Mouse (Mus musculus) gastrocnemius, postnatal 4 days (tissue): ENCODE results near the gene Kcng3. TPM values are rescaled to one million over a fixed set of nuclear protein-coding genes. Genes with fewer than 3 reads are reported as not detected.
A peak's percentile ranks its signal among the peaks of the same experiment; 100 is the strongest.

Experiments
- DNase-seq, 2 experiments: peaks; one replicate each; pipeline ENCODE4 v3.0.0; 2021 to 2022; ENCODE audit warnings: low spot score in 2 of 2, mixed read lengths in 2 of 2
- total RNA-seq, 2 experiments: library from RNA; stranded (reverse); gene quantifications; 2 replicates each; pipeline ENCODE4 v1.2.3; 2021

The Kcng3 gene
- total RNA-seq, 2 experiments from 2014 or later, result 0.08 TPM; not detected in 1

DNA sequence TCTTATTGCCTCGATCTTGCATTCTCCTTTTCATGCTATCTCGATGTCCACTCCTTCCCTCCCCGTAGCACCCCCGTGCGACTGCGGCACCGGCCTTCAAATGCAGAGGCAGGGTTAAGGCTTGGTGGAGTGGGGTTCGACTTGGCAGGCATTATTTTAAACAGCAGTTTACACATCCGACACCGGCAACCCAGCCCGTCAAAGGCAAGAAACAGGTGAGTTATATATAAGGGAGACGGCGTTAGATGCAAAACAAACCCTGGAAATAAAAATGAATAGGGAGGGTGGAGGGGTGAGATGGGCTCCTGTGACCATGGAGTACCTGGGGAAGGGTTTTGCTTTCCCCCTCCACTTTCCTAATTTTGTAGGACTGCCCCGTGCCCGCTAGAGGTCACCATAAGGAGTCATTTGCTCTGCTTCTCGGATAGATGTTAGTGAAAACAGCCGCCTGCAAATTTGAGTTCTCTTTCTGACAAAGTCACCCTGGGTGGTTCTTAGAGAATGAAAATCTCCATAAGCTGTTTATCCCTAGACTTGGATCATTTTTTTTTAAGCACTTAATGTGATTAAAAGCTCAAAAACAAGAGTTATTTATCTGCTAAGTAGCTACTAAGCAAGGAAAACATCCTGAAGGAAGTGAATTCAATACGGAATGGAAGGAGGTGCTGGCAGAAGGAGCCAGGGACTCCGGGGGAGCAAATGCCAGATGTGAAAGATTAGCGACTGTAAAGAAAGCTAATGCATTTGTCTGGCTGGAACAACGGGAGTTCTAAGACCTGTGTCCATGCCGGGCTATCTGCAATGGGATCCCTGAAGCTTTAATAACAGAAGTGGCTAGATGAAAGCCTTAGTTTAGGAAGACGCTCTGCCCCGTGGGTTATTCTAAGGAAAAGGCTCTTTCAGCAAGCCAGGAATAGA, 1.2 kb upstream of the Kcng3 start:
- DNase-seq, result peak in 1 of 2 experiments; percentile 44

DNA sequence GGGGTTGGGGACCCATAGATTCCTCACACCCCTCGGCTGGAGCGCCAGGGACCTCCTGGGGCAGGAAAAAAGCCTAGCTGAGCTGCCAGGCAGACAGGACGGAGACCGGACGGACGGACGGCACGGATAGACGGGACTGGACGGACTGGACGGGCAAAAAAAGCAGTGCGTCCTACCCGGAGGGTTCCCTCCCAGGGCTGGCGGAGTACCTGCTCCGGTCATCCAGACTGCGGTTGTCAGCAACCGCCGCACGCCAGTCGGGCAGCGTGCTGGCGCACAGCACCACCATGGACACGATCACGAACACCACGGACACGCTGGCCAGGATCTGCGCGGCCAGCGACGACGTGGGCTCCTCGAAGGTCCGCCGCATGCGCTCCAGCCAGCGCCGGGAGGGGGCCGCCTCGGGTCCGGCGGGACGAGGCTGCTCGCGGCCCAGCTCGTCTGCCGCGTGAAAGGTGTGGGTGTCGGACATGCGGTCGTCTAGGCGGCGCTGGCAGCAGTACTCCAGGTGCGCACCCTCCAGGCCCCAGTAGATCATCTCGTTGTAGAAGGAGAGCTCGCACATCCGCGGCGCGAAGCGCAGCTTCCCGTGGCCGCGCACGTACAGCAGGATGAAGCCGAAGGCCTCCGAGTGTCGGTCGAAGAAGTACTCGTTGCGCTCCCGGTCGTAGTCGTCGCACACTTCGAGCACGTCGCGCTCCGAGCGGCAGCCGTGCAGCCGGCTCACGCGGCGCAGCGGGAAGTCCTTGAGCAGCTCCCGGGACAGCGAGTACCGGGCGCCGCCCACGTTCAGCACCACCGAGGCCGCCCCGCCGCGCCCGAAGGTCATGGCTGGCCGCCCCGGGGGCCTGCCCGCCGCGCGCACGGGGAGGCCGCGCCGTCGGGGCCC, 662 bp downstream of the Kcng3 start:
- DNase-seq, result peak in 1 of 2 experiments; percentile 24

DNA sequence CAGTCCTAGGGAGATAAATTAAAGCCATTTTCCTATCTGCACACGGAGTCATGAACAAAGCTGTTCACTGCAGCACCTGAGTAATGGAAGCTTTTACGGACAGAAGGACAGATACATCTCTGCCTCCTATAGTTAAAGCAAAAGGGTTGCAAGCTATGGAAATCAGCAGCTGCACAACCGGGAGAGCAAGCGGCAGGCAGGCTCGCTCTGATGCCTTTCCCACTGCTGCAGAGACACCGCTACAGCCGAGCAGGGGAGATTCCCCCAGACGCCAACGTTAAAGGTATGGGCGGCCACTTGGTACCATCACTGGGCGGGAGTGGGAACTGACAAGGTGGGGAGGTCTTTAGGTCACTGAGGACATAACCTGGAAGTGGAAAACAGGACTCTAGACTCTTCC, 17.8 kb downstream of the Kcng3 start:
- DNase-seq, result no peak

DNA sequence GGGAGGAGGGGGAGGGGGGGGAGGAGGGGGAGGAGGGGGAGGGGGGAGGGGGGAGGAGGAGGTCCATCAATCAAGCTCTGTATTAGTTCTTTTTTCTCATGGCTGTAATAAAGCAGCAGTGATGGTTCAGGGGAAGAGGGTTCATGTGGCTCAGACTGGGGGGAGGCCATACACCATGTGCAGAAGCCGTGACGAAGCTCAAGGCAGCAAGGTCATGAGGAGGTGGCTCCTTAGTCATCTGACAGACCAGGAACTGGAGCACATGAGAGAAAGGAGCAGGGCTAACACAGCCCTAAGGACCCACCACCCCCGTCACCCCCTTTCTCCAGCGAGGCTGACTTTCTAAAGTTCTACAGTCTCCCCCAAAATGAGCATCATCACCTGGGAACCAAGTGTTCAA, 22.2 kb downstream of the Kcng3 start:
- DNase-seq, result no peak

DNA sequence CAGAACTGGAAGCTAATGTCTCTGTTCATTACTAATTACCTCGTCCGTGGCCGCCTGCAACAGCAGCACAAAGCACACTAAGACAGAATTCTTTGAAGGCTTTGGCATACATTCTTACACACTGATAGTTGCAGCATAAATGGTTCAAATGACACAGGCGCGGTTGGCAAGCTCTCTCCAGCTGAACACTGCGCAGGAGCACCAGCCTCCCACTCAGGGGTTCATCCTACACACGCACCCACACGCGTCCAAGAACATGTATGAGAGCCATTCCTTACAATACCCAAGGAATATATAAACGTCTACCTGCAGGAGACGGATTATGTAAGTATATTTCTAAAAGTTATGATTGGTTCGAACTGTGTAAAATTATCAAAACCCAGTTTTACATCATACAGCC, 30.7 kb downstream of the Kcng3 start:
- DNase-seq, result no peak

DNA sequence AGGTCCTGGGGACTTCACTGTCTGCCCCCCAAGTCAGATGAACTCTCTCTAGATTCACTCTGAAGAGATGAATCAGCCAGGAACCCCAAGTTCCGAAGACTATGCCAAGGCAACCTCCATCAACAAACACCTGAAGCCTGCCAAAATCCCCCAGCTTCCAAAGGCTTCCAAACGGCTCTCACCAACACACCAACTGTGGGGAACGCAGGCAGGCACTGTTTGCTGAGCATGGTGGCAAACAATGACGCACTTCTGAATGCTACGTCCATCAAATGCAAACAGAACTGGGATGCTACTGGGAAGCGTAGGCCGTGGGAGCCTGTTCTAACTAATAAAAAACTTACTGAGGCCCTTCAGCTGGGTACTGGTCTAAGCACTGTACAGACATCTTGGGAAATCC, 35.7 kb downstream of the Kcng3 start:
- DNase-seq, result no peak

DNA sequence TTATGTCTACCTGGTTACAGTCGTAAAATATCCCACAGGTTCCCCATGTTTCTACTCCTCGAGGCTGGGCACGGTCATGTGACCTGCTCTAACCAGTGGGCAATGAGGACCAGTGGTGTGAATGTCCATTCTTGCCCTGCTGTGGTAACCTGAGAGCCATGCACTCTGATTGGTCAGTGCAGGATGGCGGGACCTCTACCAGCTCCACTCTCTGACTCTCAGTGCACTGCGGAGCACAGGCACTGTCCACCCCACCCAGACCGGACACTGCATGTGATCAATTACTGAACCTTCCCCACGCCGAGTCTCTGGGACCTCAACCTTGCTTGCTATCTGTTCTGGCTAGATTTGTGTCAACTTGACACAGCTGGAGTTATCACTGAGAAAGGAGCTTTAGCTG, 37.2 kb downstream of the Kcng3 start:
- no peak for DNase-seq

DNA sequence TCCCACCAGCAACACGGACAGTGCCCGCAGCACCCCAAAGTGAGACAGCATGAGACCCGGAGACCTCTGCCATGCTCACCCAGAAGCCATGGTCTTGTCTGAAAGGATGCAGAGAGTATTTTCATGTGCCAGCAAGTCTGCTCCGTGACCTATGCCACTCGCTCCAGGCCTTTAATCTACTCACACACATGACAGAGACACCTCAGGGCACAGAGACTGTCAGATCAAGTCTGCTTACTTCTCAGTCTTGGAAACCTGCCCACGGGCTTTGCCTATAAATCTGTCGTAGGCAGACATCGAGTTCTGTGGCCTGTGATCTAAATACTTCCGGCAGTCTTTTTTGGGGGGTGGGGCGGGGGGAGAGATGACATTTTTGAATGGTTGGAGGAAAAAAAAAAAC, 38.3 kb downstream of the Kcng3 start:
- DNase-seq, result no peak

DNA sequence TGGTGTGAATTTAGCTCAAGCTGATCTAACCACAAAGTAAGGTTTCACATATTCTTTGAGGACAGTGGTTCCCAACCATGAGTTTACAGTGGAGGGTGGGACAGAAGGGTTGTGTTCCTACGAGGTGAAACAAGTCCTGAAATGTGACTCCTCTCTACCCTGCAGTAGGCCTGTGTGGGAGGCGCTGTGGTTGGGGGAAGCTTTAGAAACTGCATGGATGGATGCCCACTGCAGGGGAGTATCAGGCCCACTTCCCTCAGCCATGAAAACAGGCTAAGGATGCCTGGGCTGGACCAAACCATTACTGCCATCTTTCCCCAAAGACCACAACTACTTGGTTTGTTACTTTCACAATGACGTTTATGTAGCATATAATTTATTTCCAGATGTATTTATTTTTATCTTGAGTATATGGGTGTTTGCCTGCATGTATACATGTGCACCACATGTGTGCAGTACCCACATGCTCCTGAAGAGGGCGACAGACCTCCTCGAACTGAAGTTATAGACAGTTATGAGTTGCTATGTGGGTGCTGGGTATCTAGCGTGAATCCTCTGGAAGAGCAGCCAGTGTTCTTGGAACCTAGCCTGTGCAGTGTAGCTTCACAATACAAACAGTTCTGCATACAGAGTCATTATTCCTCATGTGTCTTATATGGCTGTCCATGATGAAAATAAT, 42.9 kb downstream of the Kcng3 start:
- no peak for DNase-seq

DNA sequence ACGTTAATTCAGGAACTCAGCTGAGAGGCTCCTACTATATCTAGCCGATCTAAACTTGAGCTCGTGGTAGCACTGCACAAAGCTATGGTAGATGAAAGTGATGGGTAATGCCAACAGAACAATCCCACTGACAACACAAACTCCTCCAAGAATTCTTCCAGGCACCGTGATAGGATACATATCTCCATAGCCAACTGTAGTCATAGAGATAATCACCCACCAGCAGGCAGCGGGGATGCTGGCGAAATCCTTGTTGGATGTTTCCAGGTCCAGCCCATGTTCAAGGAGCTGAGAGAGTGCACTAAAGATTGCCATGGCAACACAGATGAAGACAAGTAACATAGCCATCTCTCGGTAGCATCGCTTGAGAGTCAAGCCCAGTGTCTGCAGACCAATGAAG, 44.0 kb downstream of the Kcng3 start:
- no peak for DNase-seq

DNA sequence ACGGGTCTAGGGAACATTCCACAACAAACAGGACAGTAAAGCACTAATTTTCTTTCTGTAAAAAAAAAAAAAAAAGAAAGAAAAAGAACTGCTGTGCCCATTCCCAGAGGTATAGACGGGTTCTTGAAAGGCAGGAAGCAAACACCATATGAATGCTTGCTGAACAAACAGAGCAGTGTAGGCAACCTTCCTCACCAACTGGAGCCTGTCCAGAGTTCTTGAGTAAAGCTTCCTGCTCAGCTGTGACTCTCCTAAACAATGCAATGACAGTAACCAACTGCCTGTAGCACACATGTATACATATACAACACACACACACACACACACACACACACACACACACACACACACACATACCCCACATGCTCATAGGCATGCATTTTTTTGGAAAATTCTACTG, 49.1 kb downstream of the Kcng3 start:
- DNase-seq, result no peak

DNA sequence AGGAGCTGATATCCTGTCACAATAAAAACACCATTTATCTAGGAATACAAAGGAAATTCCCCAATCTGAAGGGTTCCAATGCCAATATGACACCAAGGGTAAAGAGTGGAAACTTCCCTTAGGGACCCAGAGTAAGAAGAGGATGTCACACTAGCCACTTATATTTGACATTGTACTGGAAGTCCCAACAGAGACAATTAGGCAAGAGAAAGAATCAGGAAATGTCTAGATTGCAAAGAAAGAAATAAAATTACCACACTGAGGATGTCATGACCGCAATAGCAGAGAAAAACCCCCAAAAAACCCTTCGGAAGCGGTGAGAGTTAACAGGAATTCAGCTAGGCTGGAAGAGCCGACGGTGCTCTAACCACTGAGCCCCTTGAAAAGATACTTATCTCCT, 51.0 kb downstream of the Kcng3 start:
- no peak for DNase-seq

DNA sequence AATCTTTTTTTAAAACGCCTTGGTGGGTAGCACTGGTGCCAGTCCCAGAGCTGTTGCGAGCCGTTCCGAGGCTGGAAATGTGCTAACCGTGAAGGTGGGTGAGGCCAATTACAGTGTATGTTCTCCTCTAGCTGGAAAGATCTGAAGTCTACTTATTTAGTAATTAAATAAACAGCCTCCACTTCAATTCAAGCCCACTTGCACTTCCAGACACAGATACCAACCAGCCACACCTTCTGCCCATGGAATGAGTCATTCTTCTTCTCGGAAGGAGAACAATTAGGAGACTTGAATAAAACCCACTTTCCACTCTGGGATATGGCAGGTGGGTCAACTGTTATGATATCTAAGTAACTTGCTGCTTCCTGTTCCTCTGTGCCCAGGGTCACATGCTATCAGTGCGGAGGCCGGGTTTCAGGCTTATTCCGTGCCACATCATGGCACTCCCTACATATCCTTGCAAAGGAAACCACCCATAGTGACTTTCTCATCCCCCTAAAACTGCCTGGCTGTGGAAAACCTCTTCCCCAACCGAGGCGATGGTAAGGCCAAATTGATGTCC, 54.8 kb downstream of the Kcng3 start:
- no peak for DNase-seq

DNA sequence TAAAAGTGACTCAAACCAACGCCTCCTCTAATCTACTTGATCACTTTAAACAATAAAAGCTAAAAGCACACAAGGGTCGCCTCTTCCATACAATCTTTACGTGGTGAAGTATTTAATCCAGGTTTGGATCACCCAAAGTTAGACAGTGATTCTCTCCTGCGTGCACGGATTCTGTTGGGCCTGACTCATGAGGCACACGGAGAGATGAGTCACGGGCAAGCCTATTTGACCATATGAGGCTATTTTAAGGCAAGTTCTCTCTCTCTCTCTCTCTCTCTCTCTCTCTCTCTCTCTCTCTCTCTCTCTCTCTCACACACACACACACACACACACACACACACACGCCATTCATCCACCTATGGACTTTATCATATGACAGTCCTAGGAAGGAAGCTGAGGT, 57.1 kb downstream of the Kcng3 start:
- no peak for DNase-seq

DNA sequence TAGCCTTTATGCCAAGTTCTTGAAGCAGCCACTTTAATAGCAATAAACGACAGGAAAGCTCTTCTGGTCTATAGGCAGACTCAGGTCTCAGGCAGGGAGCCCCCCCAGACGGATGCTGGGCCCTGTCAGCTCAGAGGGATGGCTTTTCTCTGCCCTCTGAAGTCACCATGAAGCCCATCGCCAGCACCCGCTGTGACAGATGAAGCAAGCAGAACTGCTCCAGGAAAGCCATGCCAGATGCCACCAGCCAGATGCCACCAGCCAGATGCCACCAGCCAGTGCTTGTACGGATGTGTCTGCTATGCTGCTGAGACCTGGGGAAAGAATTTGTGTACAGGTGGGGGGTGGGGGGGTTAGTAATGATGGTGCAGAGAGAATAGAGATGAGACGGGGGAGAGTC, 58.6 kb downstream of the Kcng3 start:
- DNase-seq, result no peak

DNA sequence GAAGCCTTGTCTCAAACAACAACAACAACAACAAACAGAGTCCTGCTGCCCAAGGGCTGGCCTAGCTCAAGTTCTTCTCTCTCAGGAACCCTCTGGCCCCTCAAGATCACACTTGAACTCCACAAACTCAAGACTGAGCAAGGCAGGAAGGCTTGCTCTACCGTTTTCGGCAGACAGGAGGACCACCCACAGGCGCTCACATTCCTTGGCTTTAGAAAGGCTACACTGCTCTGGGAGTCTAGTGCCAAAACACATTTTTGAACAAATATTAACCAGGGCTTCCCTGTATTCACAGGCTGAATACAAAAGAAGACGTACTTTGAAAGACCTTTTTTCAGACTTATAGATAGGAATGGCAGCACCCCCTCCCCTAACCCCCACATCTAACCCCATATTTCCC, 59.3 kb downstream of the Kcng3 start:
- no peak for DNase-seq

DNA sequence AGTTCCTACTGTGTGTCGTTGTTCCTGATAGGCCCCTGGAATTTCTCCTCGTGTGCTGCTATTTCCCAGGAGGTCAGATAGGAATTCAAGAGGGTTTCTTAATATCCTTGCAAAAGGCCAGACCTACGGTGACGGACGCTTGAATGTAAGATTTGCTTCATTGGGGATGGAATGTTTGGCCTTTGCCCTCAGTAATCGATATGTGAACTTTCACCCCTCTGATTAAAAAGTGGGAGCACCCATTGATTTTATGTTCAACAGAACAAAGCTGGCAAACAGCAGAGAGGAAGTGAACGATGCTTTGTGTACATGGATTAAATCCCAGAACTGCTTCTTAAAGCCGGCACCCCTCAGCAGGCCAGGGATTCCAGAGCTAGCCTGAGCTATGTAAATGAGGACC, 64.3 kb downstream of the Kcng3 start:
- DNase-seq, result no peak

DNA sequence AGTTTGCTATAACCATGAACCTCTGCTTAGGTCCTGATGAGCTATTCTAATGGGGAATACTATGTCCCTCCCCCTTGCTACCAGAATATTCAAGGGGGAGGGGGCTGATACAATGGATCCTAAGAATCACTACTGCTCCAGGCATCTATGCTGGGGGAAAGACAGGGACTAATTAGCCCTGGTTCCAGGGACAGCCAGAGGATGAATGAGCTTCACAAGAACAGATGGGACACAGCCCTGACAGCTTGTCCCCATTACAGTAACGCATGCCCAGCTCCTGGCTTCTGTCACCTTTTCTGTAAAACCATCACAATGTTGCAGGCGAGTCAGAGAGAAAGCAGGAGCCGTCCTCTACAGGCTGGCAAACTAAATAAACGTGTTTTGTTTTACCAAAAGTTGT, 66.2 kb downstream of the Kcng3 start:
- DNase-seq, result no peak

DNA sequence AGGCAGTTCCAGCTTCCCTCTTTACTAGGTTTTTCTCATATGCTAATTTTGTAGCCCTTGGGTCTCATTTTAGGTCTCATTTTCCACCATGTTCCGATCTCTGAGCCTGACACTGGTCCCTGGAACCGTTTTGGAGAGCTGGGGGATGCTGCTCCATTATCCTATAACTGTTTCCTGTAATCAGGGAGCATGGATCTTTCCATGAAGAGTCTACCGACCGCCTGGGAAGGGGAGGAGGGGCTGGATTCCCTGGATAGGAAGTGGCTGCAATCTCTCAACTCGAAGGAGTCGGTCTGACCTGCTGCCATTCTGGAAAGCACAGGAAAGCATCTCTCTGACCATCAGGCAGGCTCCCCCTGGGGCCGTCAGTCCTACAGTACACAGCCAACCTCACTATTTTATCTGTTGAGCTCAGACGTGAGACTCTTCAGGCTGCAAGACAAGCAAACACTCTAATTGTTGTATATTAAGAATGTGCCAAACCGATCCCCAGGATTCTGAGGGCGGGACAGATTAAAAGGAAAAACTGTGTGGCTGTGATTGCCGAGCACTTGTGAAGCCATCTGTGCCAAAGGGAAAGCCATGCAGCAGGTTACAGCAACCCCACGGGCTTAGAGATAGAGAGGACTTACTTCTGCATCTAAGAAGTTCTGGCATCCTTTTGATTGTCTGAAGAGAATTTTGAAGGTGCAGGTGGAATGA, 67.4 kb downstream of the Kcng3 start:
- no peak for DNase-seq

DNA sequence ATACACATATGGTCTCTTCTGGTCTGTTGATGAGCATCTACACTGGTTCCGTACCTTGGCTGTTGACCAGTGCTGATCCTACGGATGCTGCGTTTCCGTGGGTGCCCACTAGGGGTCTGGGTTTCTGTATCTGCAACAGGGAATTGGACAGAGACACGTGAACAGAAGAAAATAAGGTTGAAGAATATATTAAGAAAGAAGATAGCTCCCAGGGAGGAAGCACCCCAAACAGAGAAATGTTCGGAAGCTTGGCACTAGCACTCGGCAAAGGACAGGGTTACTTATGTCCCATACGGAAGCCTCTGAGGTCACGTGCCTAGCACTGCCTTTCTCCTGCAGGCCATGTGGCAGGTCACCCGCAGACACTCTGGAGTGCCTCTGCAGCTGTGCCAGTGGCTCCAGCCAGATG, 68.0 kb downstream of the Kcng3 start:
- peak in 1 of 2 experiments; percentile 65 for DNase-seq
